Mouse (Mus musculus): ENCODE results near the gene Olfr12.

GRCm38 (mm10) chr1:92646601-92647000 lies 29.0 kb downstream of the Olfr12 start:
- TF ChIP-seq CTCF (IDR thresholded peaks at IDR 0.05; ENCODE audit: low read depth, low read length) = no peak
- no peak for TF ChIP-seq POLR2A (IDR thresholded peaks at IDR 0.05; ENCODE audit: borderline replicate concordance, low read depth, low read length)
